Mouse (Mus musculus) intestine, embryonic 15.5 days (tissue): ENCODE measurements around the gene Cbl. TPM values are rescaled to one million over a fixed set of nuclear protein-coding genes. Genes with fewer than 3 reads are reported as not detected.
A peak's percentile ranks its signal among the peaks of the same experiment; 100 is the strongest.
"Not testable (repeated sequence)": the region's sequence is repeated elsewhere in the genome, so short reads cannot be mapped to it uniquely, and the experiment has no call there.

Source experiments
- ATAC-seq: fragments of 200-750 bp; cut with Nextera tagmentation; 2 replicates; pipeline ENCODE4 v1.8.0; 2017; ENCODE audit warnings: moderate TSS enrichment, moderate library complexity
- H3K27ac ChIP-seq: fragments of 300-500 bp; sonication (generic); 2 replicates; pipeline ENCODE4 v1.5.1; 2015; ENCODE audit warnings: mild to moderate bottlenecking, inconsistent platforms
- H3K27me3 ChIP-seq: fragments of 300-500 bp; sonication (generic); replicated peaks from 2 replicates; pipeline ENCODE4 v1.6.1; 2015; ENCODE audit warnings: inconsistent platforms
- H3K36me3 ChIP-seq: fragments of 300-500 bp; sonication (generic); 2 replicates; pipeline ENCODE4 v1.6.1; 2015; ENCODE audit warnings: inconsistent platforms
- H3K4me1 ChIP-seq: fragments of 300-500 bp; sonication (generic); replicated peaks from 2 replicates; pipeline ENCODE4 v1.6.1; 2015; ENCODE audit warnings: inconsistent platforms
- H3K4me2 ChIP-seq: fragments of 300-500 bp; sonication (generic); replicated peaks from 2 replicates; pipeline ENCODE4 v1.6.1; 2015; ENCODE audit warnings: mild to moderate bottlenecking, inconsistent platforms
- H3K4me3 ChIP-seq: fragments of 300-500 bp; sonication (generic); replicated peaks from 2 replicates; pipeline ENCODE4 v1.5.1; 2015; ENCODE audit warnings: inconsistent platforms
- H3K9ac ChIP-seq: fragments of 300-500 bp; sonication (generic); 2 replicates; pipeline ENCODE4 v1.6.1; 2015; ENCODE audit warnings: inconsistent platforms
- H3K9me3 ChIP-seq: fragments of 300-500 bp; sonication (generic); 2 replicates; pipeline ENCODE4 v1.6.1; 2016; ENCODE audit warnings: inconsistent platforms
- WGBS: fragments of 180-500 bp; shearing (Covaris S2); methylation state at CpG from one replicate; pipeline ENCODE4 v1.1.7; 2015; 5-methylcytosine and 5-hydroxymethylcytosine counted together
- polyA plus RNA-seq: library from polyadenylated mRNA; unstranded; fragments of >200 nt; fragmentation: Nextera tagmentation; extraction: Ambion mirVana; gene quantifications from 2 replicates; pipeline ENCODE4 v1.2.1, GENCODE M21; 2015

Gene Cbl
- polyA plus RNA-seq, 1 experiment from 2014 or later = 14.8 TPM

GRCm38 (mm10) chr9:44125026-44125425 is 108.8 kb downstream of the Cbl start:
- no peak for ATAC-seq
- Histone ChIP-seq H3K4me3 (no peak overlapping the region), H3K4me2 (no peak overlapping the region), H3K4me1 (peaks cover 12% of the 10 kb centered on the region), H3K27ac (no peak overlapping the region), H3K9me3 (no peaks in the 10 kb centered on the region), H3K36me3 (no peaks in the 10 kb centered on the region), H3K27me3 (no peaks in the 10 kb centered on the region), H3K9ac (no peak overlapping the region; the same call in 1 of the 2 replicates)
- WGBS = 52% methylated on average over 5 of the region's 5 CpGs

GRCm38 (mm10) chr9:44124317-44124716 is 109.5 kb downstream of the Cbl start:
- H3K9me3 ChIP-seq = no peaks in the 10 kb centered on the region
- no peak overlapping the region for H3K9ac ChIP-seq
- no peak for ATAC-seq
- 67% methylated on average over 6 of the region's 6 CpGs for WGBS
- no peaks in the 10 kb centered on the region for H3K27me3 ChIP-seq
- no peak overlapping the region for H3K4me3 ChIP-seq
- peaks cover 5% of the 10 kb centered on the region for H3K4me1 ChIP-seq
- H3K36me3 ChIP-seq = no peaks in the 10 kb centered on the region
- H3K4me2 ChIP-seq = no peak overlapping the region
- H3K27ac ChIP-seq = no peak overlapping the region

GRCm38 (mm10) chr9:44119948-44120465 is 113.8 kb downstream of the Cbl start:
- Histone ChIP-seq H3K4me2 (no peak overlapping the region), H3K9me3 (no peaks in the 10 kb centered on the region), H3K27me3 (no peaks in the 10 kb centered on the region), H3K36me3 (no peaks in the 10 kb centered on the region), H3K9ac (no peak overlapping the region), H3K4me1 (no peaks in the 10 kb centered on the region), H3K27ac (no peak overlapping the region), H3K4me3 (no peak overlapping the region)
- WGBS = 68% methylated on average over 8 of the region's 8 CpGs
- no peak for ATAC-seq

- Histone ChIP-seq H3K27ac (no peak overlapping the region), H3K36me3 (no peaks in the 10 kb centered on the region), H3K4me1 (no peaks in the 10 kb centered on the region), H3K27me3 (no peaks in the 10 kb centered on the region), H3K4me3 (no peak overlapping the region), H3K9me3 (no peaks in the 10 kb centered on the region), H3K4me2 (no peak overlapping the region), H3K9ac (no peak overlapping the region)
- WGBS = 55% methylated on average over 5 of the region's 5 CpGs
- no peak for ATAC-seq
Measured at GRCm38 (mm10) chr9:44119011-44119410, 114.8 kb downstream of the Cbl start.

- peaks cover 5% of the 10 kb centered on the region; the same call in 1 of the 2 replicates for H3K4me1 ChIP-seq
- no peak for ATAC-seq
- H3K36me3 ChIP-seq = no peaks in the 10 kb centered on the region
- no peaks in the 10 kb centered on the region for H3K27me3 ChIP-seq
- no peak overlapping the region for H3K4me2 ChIP-seq
- H3K27ac ChIP-seq = no peak overlapping the region
- no peak overlapping the region for H3K9ac ChIP-seq
- H3K9me3 ChIP-seq = no peaks in the 10 kb centered on the region
- H3K4me3 ChIP-seq = no peak overlapping the region
- 91% methylated on average over 4 of the region's 4 CpGs for WGBS
Measured at GRCm38 (mm10) chr9:44116182-44116581, 117.7 kb downstream of the Cbl start.

- Histone ChIP-seq H3K4me2 (no peak overlapping the region), H3K27me3 (no peaks in the 10 kb centered on the region), H3K4me3 (no peak overlapping the region), H3K36me3 (no peaks in the 10 kb centered on the region), H3K9ac (no peak overlapping the region), H3K4me1 (peaks cover 5% of the 10 kb centered on the region; the same call in 1 of the 2 replicates), H3K9me3 (no peaks in the 10 kb centered on the region), H3K27ac (no peak overlapping the region)
- no peak for ATAC-seq
- 84% methylated on average over 9 of the region's 9 CpGs for WGBS
Measured at GRCm38 (mm10) chr9:44115599-44115998, 118.2 kb downstream of the Cbl start.

- Histone ChIP-seq H3K4me2 (no peak overlapping the region), H3K27me3 (no peaks in the 10 kb centered on the region), H3K4me1 (peaks cover 16% of the 10 kb centered on the region), H3K9ac (no peak overlapping the region), H3K36me3 (no peaks in the 10 kb centered on the region), H3K27ac (no peak overlapping the region), H3K9me3 (no peaks in the 10 kb centered on the region), H3K4me3 (no peak overlapping the region)
- no peak for ATAC-seq
- WGBS = 65% methylated on average over 2 of the region's 2 CpGs
Measured at GRCm38 (mm10) chr9:44114453-44114852, 119.4 kb downstream of the Cbl start.

GRCm38 (mm10) chr9:44113105-44113789 is 120.6 kb downstream of the Cbl start, which contains the start of the genes Gm49380 and Rnf26:
Gene Gm49380, minus strand, starts transcription at chr9:44113500.
Gene Rnf26, minus strand, starts transcription at chr9:44113517.
- WGBS = under 1% methylated on average over 51 of the region's 51 CpGs
- Histone ChIP-seq H3K27me3 (no peaks in the 10 kb centered on the region), H3K4me3 (peak within 1 kb of the TSS; percentile 72), H3K4me1 (peaks cover 28% of the 10 kb centered on the region), H3K4me2 (peak within 1 kb of the TSS; percentile 61), H3K9ac (peak within 1 kb of the TSS; percentile 78), H3K36me3 (no peaks in the 10 kb centered on the region), H3K9me3 (no peaks in the 10 kb centered on the region), H3K27ac (peak within 1 kb of the TSS; percentile 79; the same call in 1 of the 2 replicates)
- ATAC-seq = peak; percentile 97

- Histone ChIP-seq H3K4me1 (peaks cover 42% of the 10 kb centered on the region), H3K4me3 (peak overlapping the region; percentile 19)
- H3K9me3 ChIP-seq = not testable (repeated sequence)
Measured at GRCm38 (mm10) chr9:44111909-44112308, 121.9 kb downstream of the Cbl start.

GRCm38 (mm10) chr9:44109360-44110095 is 124.3 kb downstream of the Cbl start:
- Histone ChIP-seq H3K4me1 (peaks cover 46% of the 10 kb centered on the region), H3K9ac (peak overlapping the region; percentile 34), H3K4me3 (peak overlapping the region; percentile 19), H3K27me3 (no peaks in the 10 kb centered on the region), H3K9me3 (no peaks in the 10 kb centered on the region), H3K27ac (0 out of 2 replicates have a peak overlapping the region, but pooled peaks have one; percentile 40), H3K36me3 (peaks cover 4% of the 10 kb centered on the region; the same call in 1 of the 2 replicates), H3K4me2 (peak overlapping the region; percentile 51)
- 21% methylated on average over 9 of the region's 9 CpGs for WGBS
- ATAC-seq = no peak

More at GRCm38 (mm10) chr9:44111909-44112308, 121.9 kb downstream of the Cbl start:
- ATAC-seq, H3K36me3 ChIP-seq, H3K27me3 ChIP-seq, H3K9ac ChIP-seq, H3K27ac ChIP-seq: not testable (repeated sequence)
- WGBS = 57% methylated on average over 9 of the region's 12 CpGs
- peak overlapping the region; percentile 61 for H3K4me2 ChIP-seq

GRCm38 (mm10) chr9:44108269-44109055 is 125.4 kb downstream of the Cbl start:
- Histone ChIP-seq H3K9ac (peak overlapping the region; percentile 33), H3K4me3 (0 out of 2 replicates have a peak overlapping the region, but pooled peaks have one; percentile 3), H3K9me3 (no peaks in the 10 kb centered on the region), H3K4me1 (peaks cover 48% of the 10 kb centered on the region), H3K36me3 (peaks cover 4% of the 10 kb centered on the region; the same call in 1 of the 2 replicates), H3K27ac (0 out of 2 replicates have a peak overlapping the region, but pooled peaks have one; percentile 75), H3K27me3 (no peaks in the 10 kb centered on the region), H3K4me2 (peak overlapping the region; percentile 51)
- WGBS = 85% methylated on average over 31 of the region's 31 CpGs
- no peak for ATAC-seq
